Mouse (Mus musculus) CH12.LX (cell line): ENCODE measurements at regions not wholly inside any gene's neighbourhood (a gene's known extent, or its start where the extent isn't known, plus 50 kb on each side); places are given as distances from the start of the nearest gene placed in this dataset.

ENCODE experiments used
- DNase-seq: peaks from one replicate; pipeline ENCODE4 v3.0.0-alpha.2; 2013; ENCODE audit errors: extremely low read depth
- H3K27ac ChIP-seq: 2 replicates; pipeline ENCODE4 v1.5.1; 2012; ENCODE audit warnings: low read depth, mild to moderate bottlenecking, control low read depth, moderate library complexity; ENCODE audit not compliant: insufficient read depth
- H3K27me3 ChIP-seq: replicated peaks from 2 replicates; pipeline ENCODE3; 2012; ENCODE audit warnings: inconsistent platforms
- H3K36me3 ChIP-seq, 2 experiments: replicated peaks in 1 of 2; 2 replicates each; pipeline versions ENCODE3 to v1.6.1; 2012; ENCODE audit warnings: inconsistent platforms in 1 of 2, low read length in 1 of 2, mild to moderate bottlenecking in 1 of 2, mixed read lengths in 1 of 2, moderate library complexity in 1 of 2; ENCODE audit not compliant: control insufficient read depth in 1 of 2, insufficient read depth in 1 of 2
- H3K4me1 ChIP-seq, 2 experiments: 2 replicates each; pipeline ENCODE4 v1.6.1; 2012; ENCODE audit warnings: inconsistent platforms in 1 of 2, moderate library complexity in 1 of 2; ENCODE audit not compliant: insufficient read depth in 2 of 2, control insufficient read depth in 1 of 2
- H3K4me2 ChIP-seq: 2 replicates; pipeline ENCODE4 v1.6.1; 2012; ENCODE audit warnings: low read depth, mild to moderate bottlenecking, control low read depth; ENCODE audit not compliant: poor library complexity, insufficient read depth, severe bottlenecking
- H3K4me3 ChIP-seq, 3 experiments: fragments of 150-350 bp in 1 of 3; sonication (generic) in 1 of 3; replicated peaks in 1 of 3; 2 replicates each; pipeline versions ENCODE3 to v1.5.1; 2011 to 2012; ENCODE audit warnings: low read depth in 2 of 3, low read length in 2 of 3, mild to moderate bottlenecking in 2 of 3, moderate library complexity in 2 of 3, control low read depth in 1 of 3, improper control_type of control experiment in 1 of 3, inconsistent platforms in 1 of 3, mixed read lengths in 1 of 3; ENCODE audit not compliant: poor library complexity in 1 of 3
- H3K79me2 ChIP-seq: replicated peaks from 2 replicates; pipeline ENCODE4 v1.6.1; 2012; ENCODE audit warnings: mild to moderate bottlenecking, moderate library complexity; ENCODE audit not compliant: control insufficient read depth, poor library complexity, insufficient read depth, severe bottlenecking; ENCODE audit errors: extremely low read depth
- H3K9ac ChIP-seq: 2 replicates; pipeline ENCODE4 v1.6.1; 2012; ENCODE audit warnings: low read depth, mild to moderate bottlenecking, control low read depth, moderate library complexity; ENCODE audit not compliant: insufficient read depth
- H3K9me3 ChIP-seq: replicated peaks from 2 replicates; pipeline ENCODE3; 2012; ENCODE audit warnings: low read length, inconsistent platforms, mixed read lengths
- E2F4 ChIP-seq: IDR thresholded peaks from 2 replicates; pipeline ENCODE4 v1.6.1; 2011; ENCODE audit warnings: low read depth, low read length, improper control_type of control experiment; ENCODE audit not compliant: insufficient replicate concordance
- ETS1 ChIP-seq: conservative IDR thresholded peaks from 2 replicates; pipeline ENCODE4 v1.6.1; 2012; ENCODE audit warnings: low read depth, mild to moderate bottlenecking, inconsistent platforms, low read length, improper control_type of control experiment, moderate library complexity
- GABPA ChIP-seq: IDR thresholded peaks from 2 replicates; pipeline ENCODE4 v1.6.1; 2012; ENCODE audit warnings: low read depth, low read length, improper control_type of control experiment, inconsistent platforms; ENCODE audit not compliant: insufficient replicate concordance
- JUND ChIP-seq: conservative IDR thresholded peaks from 2 replicates; pipeline ENCODE4 v1.6.1; 2011; ENCODE audit warnings: low read depth, low read length, improper control_type of control experiment
- KAT2A ChIP-seq: IDR thresholded peaks from 2 replicates; pipeline ENCODE4 v1.6.1; 2012; ENCODE audit warnings: low read length, improper control_type of control experiment, inconsistent platforms; ENCODE audit not compliant: insufficient replicate concordance
- MAFK ChIP-seq: IDR thresholded peaks from 2 replicates; pipeline ENCODE4 v1.6.1; 2011; ENCODE audit warnings: low read length, improper control_type of control experiment; ENCODE audit not compliant: insufficient replicate concordance
- MXI1 ChIP-seq: IDR thresholded peaks from 2 replicates; pipeline ENCODE4 v1.6.1; 2011; ENCODE audit warnings: mild to moderate bottlenecking, low read depth, low read length, improper control_type of control experiment
- NELFE ChIP-seq: IDR thresholded peaks from 2 replicates; pipeline ENCODE4 v1.6.1; 2011; ENCODE audit warnings: low read depth, low read length, improper control_type of control experiment
- NRF1 ChIP-seq: IDR thresholded peaks from 2 replicates; pipeline ENCODE4 v1.6.1; 2014; ENCODE audit warnings: low read depth, mild to moderate bottlenecking, inconsistent platforms, low read length, improper control_type of control experiment, moderate library complexity
- TCF12 ChIP-seq: IDR thresholded peaks from 2 replicates; pipeline ENCODE4 v1.6.1; 2014; ENCODE audit warnings: low read depth, mild to moderate bottlenecking, inconsistent platforms, low read length, improper control_type of control experiment
- UBTF ChIP-seq: IDR thresholded peaks from 2 replicates; pipeline ENCODE4 v1.6.1; 2012; ENCODE audit warnings: low read depth, mild to moderate bottlenecking, inconsistent platforms, low read length, improper control_type of control experiment, moderate library complexity
- USF1 ChIP-seq: IDR thresholded peaks from 2 replicates; pipeline ENCODE4 v1.6.1; 2014; ENCODE audit warnings: low read depth, mild to moderate bottlenecking, inconsistent platforms, low read length, improper control_type of control experiment
- dilution Hi-C: fragments of 300-500 bp; cut with MboI; formaldehyde crosslinking; loops from 2 replicates; pipeline ENCODE4 v1.14.3; 2020; ENCODE audit warnings: low sequenced_read_pairs; ENCODE audit not compliant: extremely low pct_unique_long_range_greater_than_20kb, extremely low pct_ligation_motif_present
- in situ Hi-C: fragments of 300-500 bp; cut with MboI; formaldehyde crosslinking; loops from 3 replicates; pipeline ENCODE4 v1.14.3; 2019; ENCODE audit warnings: low sequenced_read_pairs, low pct_ligation_motif_present, low pct_unique_long_range_greater_than_20kb, mixed read lengths

DNA sequence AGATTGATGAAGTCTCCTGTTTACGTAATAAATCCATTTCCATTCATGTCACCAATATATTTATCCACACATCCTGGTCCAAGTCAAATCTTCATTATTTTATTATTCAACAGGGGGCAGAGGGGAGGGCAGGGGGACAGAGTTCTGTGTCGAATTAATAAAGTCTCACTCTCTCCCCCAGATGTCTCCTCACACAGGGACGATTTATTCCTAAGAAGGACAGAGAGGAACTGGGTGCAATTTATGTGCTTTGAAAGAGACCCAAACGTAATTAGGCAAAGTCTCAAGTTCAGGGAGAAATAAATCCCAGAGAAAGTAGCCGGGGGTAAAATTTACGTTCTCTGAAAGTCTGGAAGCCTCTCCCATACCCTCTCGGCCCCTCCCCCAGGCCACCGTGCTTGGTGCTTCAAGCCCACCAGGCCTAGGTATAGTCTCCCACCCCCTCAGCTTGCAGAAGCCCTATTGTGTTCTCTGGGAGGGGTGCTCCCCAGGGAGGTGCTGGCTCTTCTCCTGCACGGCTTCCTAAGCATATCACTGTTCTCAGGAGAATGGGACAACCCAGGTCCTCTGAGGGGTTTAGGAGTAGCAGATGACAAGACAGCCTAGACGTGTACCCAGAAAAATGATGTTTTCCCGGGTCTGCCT lies 176.6 kb downstream of the Cyp26b1 start:
- Histone ChIP-seq H3K4me3 (no peak overlapping the region), H3K4me1 (no peaks in the 10 kb centered on the region), H3K9ac (no peak overlapping the region), H3K4me2 (no peak overlapping the region), H3K36me3 (no peaks in the 10 kb centered on the region), H3K9me3 (no peaks in the 10 kb centered on the region), H3K27me3 (peaks cover 90% of the 10 kb centered on the region), H3K27ac (no peak overlapping the region), H3K79me2 (no peaks in the 10 kb centered on the region)
- DNase-seq = no peak
- in situ Hi-C loops = loop anchor here (25.0 kb wide), 1 partner anchor 170 kb away; the partner anchor contains the start of gene Cyp26b1
- TF ChIP-seq ETS1 = no peak
- TF ChIP-seq UBTF = no peak
- dilution Hi-C loops = no loop called here

DNA sequence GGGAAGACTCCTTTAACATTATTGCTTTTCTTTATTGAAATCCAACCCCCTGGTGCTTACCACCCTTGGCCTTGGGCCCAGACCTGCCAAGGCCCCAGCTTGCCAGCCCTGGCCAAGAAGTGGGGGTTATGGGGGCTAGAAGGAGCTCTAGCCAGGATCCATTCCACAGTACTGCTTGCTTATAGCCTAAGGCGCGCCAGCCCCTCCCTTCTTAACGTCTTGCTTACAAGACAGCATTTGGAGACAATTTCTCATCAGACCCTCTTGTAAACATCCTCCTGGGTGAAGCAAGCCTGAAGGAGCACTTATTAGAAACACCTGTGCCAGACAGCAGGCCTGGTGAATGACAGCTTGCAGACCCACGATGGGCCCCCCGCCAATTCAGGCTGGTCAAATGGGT lies 179.3 kb downstream of the Cyp26b1 start:
- Histone ChIP-seq H3K9ac (no peak overlapping the region), H3K27ac (no peak overlapping the region), H3K4me3 (no peak overlapping the region), H3K4me2 (no peak overlapping the region), H3K36me3 (no peaks in the 10 kb centered on the region)
- TF ChIP-seq USF1 (no peak), KAT2A (no peak), TCF12 (no peak), NELFE (no peak), NRF1 (no peak), MAFK (no peak), MXI1 (no peak), JUND (no peak), GABPA (no peak), E2F4 (no peak), UBTF (no peak), ETS1 (no peak)
- TF ChIP-seq, all 38 proteins: peak for 0
- DNase-seq = no peak
- in situ Hi-C loops (loop anchor here (25.0 kb wide), 1 partner anchor 173 kb away; the partner anchor contains the start of gene Cyp26b1), dilution Hi-C loops (no loop called here)
- no peaks in the 10 kb centered on the region for H3K4me1 ChIP-seq
- H3K79me2 ChIP-seq = no peaks in the 10 kb centered on the region
- peaks cover 91% of the 10 kb centered on the region for H3K27me3 ChIP-seq
- H3K9me3 ChIP-seq = no peaks in the 10 kb centered on the region
